Mouse (Mus musculus) hindbrain, embryonic 15.5 days (tissue): ENCODE measurements at regions not wholly inside any gene's neighbourhood (a gene's known extent, or its start where the extent isn't known, plus 50 kb on each side); places are given as distances from the start of the nearest gene placed in this dataset.

Source experiments
- ATAC-seq: fragments of 200-750 bp; cut with Nextera tagmentation; 2 replicates; pipeline ENCODE4 v1.8.0; 2017; ENCODE audit warnings: low read depth, moderate number of reproducible peaks, moderate TSS enrichment; ENCODE audit not compliant: low FRiP score
- H3K27ac ChIP-seq: fragments of 300-500 bp; sonication (generic); replicated peaks from 2 replicates; pipeline ENCODE4 v1.5.1; 2015; ENCODE audit warnings: mild to moderate bottlenecking, inconsistent platforms
- H3K27me3 ChIP-seq: fragments of 300-500 bp; sonication (generic); 2 replicates; pipeline ENCODE4 v1.6.1; 2015; ENCODE audit warnings: control low read depth, inconsistent platforms
- H3K36me3 ChIP-seq: fragments of 300-500 bp; sonication (generic); 2 replicates; pipeline ENCODE4 v1.6.1; 2015; ENCODE audit warnings: control low read depth, inconsistent platforms
- H3K4me1 ChIP-seq: fragments of 300-500 bp; sonication (generic); replicated peaks from 2 replicates; pipeline ENCODE4 v1.6.1; 2015; ENCODE audit warnings: control low read depth, inconsistent platforms
- H3K4me2 ChIP-seq: fragments of 300-500 bp; sonication (generic); 2 replicates; pipeline ENCODE4 v1.6.1; 2015; ENCODE audit warnings: moderate library complexity, mild to moderate bottlenecking, inconsistent platforms
- H3K4me3 ChIP-seq: fragments of 300-500 bp; sonication (generic); 2 replicates; pipeline ENCODE4 v1.5.1; 2015; ENCODE audit warnings: mild to moderate bottlenecking, inconsistent platforms
- H3K9ac ChIP-seq: fragments of 300-500 bp; sonication (generic); 2 replicates; pipeline ENCODE4 v1.6.1; 2015; ENCODE audit warnings: inconsistent platforms
- H3K9me3 ChIP-seq: fragments of 300-500 bp; sonication (generic); 2 replicates; pipeline ENCODE4 v1.6.1; 2016; ENCODE audit warnings: control low read depth, inconsistent platforms
- WGBS: fragments of 180-500 bp; shearing (Covaris S2); methylation state at CpG from one replicate; pipeline ENCODE4 v1.1.7; 2015; 5-methylcytosine and 5-hydroxymethylcytosine counted together

DNA sequence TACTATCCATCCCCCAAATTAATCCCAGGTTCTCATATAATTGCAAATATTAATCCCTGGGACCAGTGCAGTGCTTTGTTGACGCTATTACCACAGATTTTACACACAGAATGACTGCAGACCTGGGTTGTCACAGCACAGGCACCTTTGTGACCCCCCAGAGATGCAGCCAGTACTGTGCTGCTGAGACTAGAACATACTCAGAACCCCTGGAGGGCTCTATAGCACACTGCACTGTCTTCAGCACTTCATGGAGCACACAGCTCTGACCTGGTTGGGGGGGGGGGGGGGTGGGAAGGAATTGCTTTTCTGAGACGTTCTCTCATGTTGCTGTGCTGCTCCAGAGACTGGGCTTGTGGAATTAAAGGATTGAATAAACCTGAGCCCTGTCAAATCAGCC is 154.9 kb upstream of the Gm34302 start:
- 40% methylated on average over 2 of the region's 2 CpGs for WGBS
- no peaks in the 10 kb centered on the region for H3K36me3 ChIP-seq
- no peak overlapping the region for H3K9ac ChIP-seq
- H3K27ac ChIP-seq: no peak overlapping the region
- H3K27me3 ChIP-seq: no peaks in the 10 kb centered on the region
- no peak for ATAC-seq
- H3K9me3 ChIP-seq: no peaks in the 10 kb centered on the region
- no peak overlapping the region for H3K4me3 ChIP-seq
- no peaks in the 10 kb centered on the region for H3K4me1 ChIP-seq
- no peak overlapping the region for H3K4me2 ChIP-seq

GRCm38 (mm10) chr3:63637913-63638312 is 154.2 kb upstream of the Gm34302 start:
- Histone ChIP-seq H3K9ac (no peak overlapping the region), H3K27me3 (no peaks in the 10 kb centered on the region), H3K9me3 (no peaks in the 10 kb centered on the region), H3K4me1 (no peaks in the 10 kb centered on the region), H3K4me3 (no peak overlapping the region), H3K4me2 (no peak overlapping the region), H3K36me3 (no peaks in the 10 kb centered on the region), H3K27ac (no peak overlapping the region)
- ATAC-seq: no peak
- WGBS: 63% methylated on average over 5 of the region's 5 CpGs

DNA sequence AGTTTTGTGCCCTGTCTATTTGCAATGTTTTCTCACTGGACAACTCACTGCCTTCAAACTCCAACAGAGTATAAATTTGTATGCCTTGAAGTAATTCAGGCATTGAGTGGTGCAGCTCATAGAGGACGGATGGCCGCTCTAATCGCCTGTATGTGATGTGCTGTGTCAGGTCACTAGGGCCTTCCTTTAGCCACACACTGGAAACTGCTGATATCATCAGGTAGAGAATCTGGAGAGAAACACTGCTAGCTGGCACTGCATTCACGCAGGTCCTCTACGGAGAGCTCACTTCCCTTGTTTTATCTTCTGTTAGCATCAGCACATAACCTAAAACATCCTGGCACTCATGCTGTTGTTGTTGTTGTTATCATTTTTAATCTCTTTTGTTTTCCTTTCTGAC is 144.0 kb upstream of the Gm34302 start:
- Histone ChIP-seq H3K9ac (no peak overlapping the region), H3K27me3 (no peaks in the 10 kb centered on the region), H3K9me3 (no peaks in the 10 kb centered on the region), H3K36me3 (no peaks in the 10 kb centered on the region), H3K27ac (no peak overlapping the region), H3K4me1 (no peaks in the 10 kb centered on the region), H3K4me2 (no peak overlapping the region), H3K4me3 (no peak overlapping the region)
- ATAC-seq: no peak
- WGBS: 67% methylated on average over 5 of the region's 5 CpGs

DNA sequence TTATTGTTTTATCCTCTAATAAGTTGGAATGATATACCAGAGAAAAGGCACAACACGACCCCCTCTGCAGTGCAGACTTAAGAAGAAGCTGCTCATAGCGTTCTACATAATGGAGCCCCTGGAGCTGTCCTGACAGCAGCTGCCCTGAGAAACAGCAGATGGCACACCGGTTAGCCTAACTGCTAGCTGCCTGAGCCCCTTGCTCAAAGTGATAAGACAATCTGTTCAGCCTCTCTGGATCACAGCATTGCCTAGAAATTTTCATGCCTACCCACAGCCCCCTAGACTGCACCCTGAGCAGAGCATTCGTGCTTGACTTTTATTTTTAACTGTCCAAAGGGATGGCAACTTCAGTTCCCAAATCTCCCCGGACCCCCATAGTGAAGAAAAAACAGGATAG is 132.4 kb upstream of the Gm34302 start:
- no peak overlapping the region for H3K9ac ChIP-seq
- ATAC-seq: peak; percentile 82
- H3K27me3 ChIP-seq: no peaks in the 10 kb centered on the region
- 18% methylated on average over 5 of the region's 5 CpGs for WGBS
- no peak overlapping the region for H3K4me2 ChIP-seq
- 0 out of 2 replicates have a peak overlapping the region, but pooled peaks have one; percentile 51 for H3K27ac ChIP-seq
- H3K9me3 ChIP-seq: no peaks in the 10 kb centered on the region
- no peaks in the 10 kb centered on the region for H3K36me3 ChIP-seq
- peaks cover 11% of the 10 kb centered on the region; the same call in 1 of the 2 replicates for H3K4me1 ChIP-seq
- H3K4me3 ChIP-seq: no peak overlapping the region

DNA sequence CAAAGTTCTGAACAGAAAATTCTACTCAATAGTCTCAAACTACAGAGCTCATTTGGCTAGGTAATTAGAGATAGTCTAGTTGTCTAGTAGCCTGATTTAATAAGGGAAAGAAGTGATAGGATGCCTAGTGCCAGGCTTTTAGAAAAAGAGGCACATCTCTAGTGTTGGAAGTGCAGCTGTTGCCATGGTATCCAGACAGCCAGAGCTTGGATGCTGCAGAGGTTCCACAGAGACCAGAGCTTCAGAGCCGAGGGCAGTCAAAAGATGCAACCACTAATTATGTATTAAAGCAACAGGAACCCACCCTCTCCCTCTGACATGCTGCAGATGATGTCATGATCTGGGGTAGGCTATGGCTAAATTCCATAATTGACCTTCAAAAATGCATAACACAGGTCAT is 130.0 kb upstream of the Gm34302 start:
- Histone ChIP-seq H3K9me3 (no peaks in the 10 kb centered on the region), H3K4me1 (peaks cover 11% of the 10 kb centered on the region; the same call in 1 of the 2 replicates), H3K4me2 (no peak overlapping the region), H3K9ac (no peak overlapping the region), H3K4me3 (no peak overlapping the region), H3K27me3 (no peaks in the 10 kb centered on the region), H3K27ac (no peak overlapping the region), H3K36me3 (no peaks in the 10 kb centered on the region)
- peak; percentile 80 for ATAC-seq
- WGBS: 14% methylated on average over 1 of the region's 1 CpGs

- Histone ChIP-seq H3K4me3 (no peak overlapping the region), H3K9ac (no peak overlapping the region), H3K9me3 (no peaks in the 10 kb centered on the region), H3K27me3 (no peaks in the 10 kb centered on the region), H3K36me3 (no peaks in the 10 kb centered on the region), H3K27ac (no peak overlapping the region), H3K4me1 (peaks cover 11% of the 10 kb centered on the region; the same call in 1 of the 2 replicates), H3K4me2 (no peak overlapping the region)
- ATAC-seq: no peak
- 76% methylated on average over 3 of the region's 3 CpGs for WGBS
Observed at GRCm38 (mm10) chr3:63612767-63613363, 129.2 kb upstream of the Gm34302 start.

DNA sequence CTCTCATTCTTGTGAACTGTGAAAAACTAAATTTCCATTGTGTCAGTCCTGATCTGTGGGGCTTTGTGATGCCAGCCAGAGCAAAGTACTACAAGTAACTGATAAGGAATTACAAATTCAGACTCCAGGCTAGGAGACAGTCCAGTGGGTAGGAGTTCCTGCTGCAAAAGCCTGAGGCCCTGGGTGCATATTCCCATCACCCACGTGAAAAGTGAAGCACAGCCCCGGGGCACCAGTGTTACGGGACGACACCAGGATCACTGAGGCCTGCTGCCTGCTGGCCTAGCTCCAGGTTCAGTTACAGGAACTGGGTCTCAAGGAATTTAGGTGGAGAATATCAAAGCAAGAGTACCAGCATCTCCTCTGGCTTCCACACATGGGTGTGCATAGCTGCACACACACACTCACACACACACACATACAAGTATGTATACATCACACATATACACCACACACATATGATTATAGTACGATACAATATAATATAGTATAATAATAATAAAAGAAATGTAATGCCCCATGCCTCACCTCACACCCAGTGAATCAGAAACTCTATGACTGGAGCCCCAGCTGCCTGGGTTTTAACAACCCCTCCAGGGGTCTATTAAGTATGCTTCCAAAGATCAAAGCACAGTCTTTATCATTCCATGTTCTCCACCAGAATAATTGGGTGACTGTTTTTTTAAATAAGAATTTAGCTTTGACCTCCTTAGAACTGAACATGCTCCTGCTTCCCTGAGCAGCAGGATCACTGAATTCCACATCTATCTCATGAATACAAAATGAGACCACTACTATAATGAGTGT is 126.6 kb upstream of the Gm34302 start:
- Histone ChIP-seq H3K9ac (no peak overlapping the region), H3K36me3 (no peaks in the 10 kb centered on the region), H3K27ac (0 out of 2 replicates have a peak overlapping the region, but pooled peaks have one; percentile 3), H3K4me2 (no peak overlapping the region), H3K9me3 (no peaks in the 10 kb centered on the region), H3K27me3 (no peaks in the 10 kb centered on the region), H3K4me3 (no peak overlapping the region), H3K4me1 (peaks cover 4% of the 10 kb centered on the region; the same call in 1 of the 2 replicates)
- 30% methylated on average over 5 of the region's 5 CpGs for WGBS
- peak; percentile 52; the same call in 1 of the 2 replicates for ATAC-seq

DNA sequence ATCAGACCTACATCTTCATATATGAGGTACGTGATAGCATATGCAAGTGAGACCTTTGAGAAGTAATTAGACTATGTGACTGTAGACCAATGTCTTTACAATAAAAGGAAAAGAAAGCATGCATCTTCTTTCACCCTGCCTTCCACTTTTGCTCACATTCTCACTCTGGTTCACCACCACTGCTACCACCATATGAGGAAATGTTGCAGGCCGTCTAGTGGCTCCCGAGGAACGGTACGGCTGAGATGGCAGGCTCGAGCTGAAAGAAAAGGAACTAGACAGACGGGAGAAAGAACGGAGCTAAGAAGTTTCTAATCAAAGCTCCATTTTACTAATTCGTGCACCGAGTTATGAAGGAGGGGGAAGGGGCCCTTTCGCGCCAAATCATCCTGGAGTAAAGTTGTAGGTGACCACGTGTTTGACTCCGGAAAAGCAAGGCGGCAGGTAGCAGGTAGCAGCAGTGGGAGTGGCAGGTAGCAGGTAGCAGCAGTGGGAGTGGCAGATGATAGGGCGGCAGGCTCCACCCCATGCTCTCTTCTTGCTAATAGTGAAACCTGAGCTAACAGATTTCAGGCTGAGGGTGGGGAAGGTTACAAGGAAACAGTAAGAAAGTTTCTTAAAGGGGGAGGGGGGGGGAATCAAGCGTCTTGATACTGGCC is 125.9 kb upstream of the Gm34302 start:
- WGBS: 35% methylated on average over 17 of the region's 17 CpGs
- Histone ChIP-seq H3K4me1 (peaks cover 4% of the 10 kb centered on the region; the same call in 1 of the 2 replicates), H3K9me3 (no peaks in the 10 kb centered on the region), H3K9ac (no peak overlapping the region), H3K27me3 (no peaks in the 10 kb centered on the region), H3K27ac (no peak overlapping the region), H3K4me2 (0 out of 2 replicates have a peak overlapping the region, but pooled peaks have one; percentile 16), H3K4me3 (no peak overlapping the region), H3K36me3 (no peaks in the 10 kb centered on the region)
- ATAC-seq: peak; percentile 6; the same call in 1 of the 2 replicates

GRCm38 (mm10) chr3:63582717-63583696 is 99.3 kb upstream of the Gm34302 start:
- H3K4me2 ChIP-seq: no peak overlapping the region
- H3K4me1 ChIP-seq: peaks cover 11% of the 10 kb centered on the region
- no peaks in the 10 kb centered on the region for H3K27me3 ChIP-seq
- H3K27ac ChIP-seq: 0 out of 2 replicates have a peak overlapping the region, but pooled peaks have one; percentile 38
- H3K9ac ChIP-seq: no peak overlapping the region
- no peak overlapping the region for H3K4me3 ChIP-seq
- H3K9me3 ChIP-seq: no peaks in the 10 kb centered on the region
- peak; percentile 69 for ATAC-seq
- H3K36me3 ChIP-seq: no peaks in the 10 kb centered on the region
- WGBS: 56% methylated on average over 15 of the region's 15 CpGs

- 67% methylated on average over 6 of the region's 6 CpGs for WGBS
- H3K36me3 ChIP-seq: no peaks in the 10 kb centered on the region
- no peak overlapping the region for H3K27ac ChIP-seq
- no peak overlapping the region for H3K4me3 ChIP-seq
- no peak overlapping the region for H3K4me2 ChIP-seq
- no peak for ATAC-seq
- H3K9me3 ChIP-seq: no peaks in the 10 kb centered on the region
- H3K9ac ChIP-seq: no peak overlapping the region
- peaks cover 11% of the 10 kb centered on the region for H3K4me1 ChIP-seq
- H3K27me3 ChIP-seq: no peaks in the 10 kb centered on the region
Observed at GRCm38 (mm10) chr3:63582180-63582579, 98.5 kb upstream of the Gm34302 start.

DNA sequence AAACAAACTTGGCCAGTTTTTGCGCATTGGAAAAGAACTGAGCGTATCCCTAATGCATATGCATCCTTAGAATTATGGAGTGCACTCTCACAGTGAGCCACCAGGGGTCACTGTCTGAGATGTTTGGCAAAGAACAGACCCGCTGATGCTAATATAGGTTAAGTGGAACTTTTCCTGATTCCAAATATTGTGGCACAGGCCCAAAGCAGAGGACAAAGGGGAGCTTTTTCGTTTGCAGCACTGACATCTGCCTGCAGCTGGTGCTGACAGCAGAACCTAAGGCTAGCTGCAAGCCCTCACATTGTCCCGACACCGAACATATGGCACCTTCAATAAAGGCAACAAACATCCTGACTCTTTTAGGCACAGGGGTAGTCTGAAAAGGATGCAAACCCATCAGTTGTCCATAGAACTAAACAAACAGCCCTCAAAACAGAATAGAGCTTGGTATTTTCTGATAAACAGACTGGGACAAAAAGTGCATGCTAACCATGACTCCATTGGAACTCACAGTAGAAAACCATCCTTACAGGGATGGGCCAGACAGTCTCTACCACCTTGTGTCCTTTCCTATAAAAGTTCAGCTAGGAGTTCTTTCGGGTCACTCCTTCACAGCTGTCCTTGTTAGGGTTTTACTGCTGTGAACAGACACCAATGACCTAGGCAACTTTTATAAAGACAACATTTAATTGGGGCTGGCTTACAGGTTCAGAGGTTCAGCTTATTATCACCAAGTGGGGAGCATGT is 87.1 kb upstream of the Gm34302 start:
- no peaks in the 10 kb centered on the region for H3K9me3 ChIP-seq
- H3K4me3 ChIP-seq: no peak overlapping the region
- no peak overlapping the region for H3K27ac ChIP-seq
- WGBS: 40% methylated on average over 7 of the region's 7 CpGs
- no peak overlapping the region for H3K9ac ChIP-seq
- ATAC-seq: peak; percentile 77
- no peaks in the 10 kb centered on the region for H3K36me3 ChIP-seq
- no peaks in the 10 kb centered on the region for H3K4me1 ChIP-seq
- H3K27me3 ChIP-seq: no peaks in the 10 kb centered on the region
- no peak overlapping the region for H3K4me2 ChIP-seq
